Mouse (Mus musculus): ENCODE measurements around the gene Mamstr.
"Not testable (repeated sequence)": the region's sequence is repeated elsewhere in the genome, so short reads cannot be mapped to it uniquely, and the experiment has no call there.

Gene Mamstr

DNA sequence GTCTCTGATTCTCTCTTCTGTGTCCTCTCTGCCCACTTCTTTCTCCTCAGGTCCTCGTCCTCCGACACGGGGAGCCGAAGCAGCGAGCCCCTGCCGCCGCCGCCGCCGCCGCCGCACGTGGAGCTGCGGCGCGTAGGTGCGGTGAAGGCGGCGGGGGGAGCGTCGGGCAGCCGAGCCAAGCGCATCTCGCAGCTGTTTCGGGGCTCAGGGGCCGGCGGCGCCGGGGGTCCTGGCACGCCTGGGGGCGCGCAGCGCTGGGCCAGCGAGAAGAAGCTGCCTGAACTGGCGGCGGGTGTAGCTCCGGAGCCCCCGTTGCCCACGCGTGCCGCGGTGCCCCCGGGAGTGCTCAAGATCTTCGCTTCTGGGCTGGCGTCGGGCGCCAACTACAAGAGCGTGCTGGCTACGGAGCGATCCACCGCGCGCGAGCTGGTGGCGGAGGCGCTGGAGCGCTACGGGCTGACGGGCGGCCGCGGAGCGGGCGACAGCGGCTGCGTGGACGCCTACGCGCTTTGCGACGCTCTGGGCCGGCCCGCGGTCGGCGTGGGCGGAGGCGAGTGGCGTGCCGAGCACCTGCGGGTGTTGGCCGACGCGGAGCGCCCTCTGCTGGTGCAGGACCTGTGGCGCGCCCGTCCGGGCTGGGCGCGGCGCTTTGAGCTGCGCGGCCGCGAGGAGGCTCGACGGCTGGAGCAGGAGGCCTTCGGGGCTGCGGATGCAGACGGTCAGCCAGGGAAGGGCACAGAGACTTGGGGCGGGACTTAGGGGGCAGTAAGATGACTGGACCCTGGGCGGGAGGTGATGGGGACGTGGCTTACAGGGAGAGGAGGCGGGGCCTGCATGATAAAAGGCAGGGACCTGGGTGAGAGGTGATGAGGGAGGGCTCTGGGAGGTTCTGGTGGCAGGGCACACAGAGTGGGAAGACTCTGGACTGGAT, 11.1 kb upstream of the Mamstr start:
- peak; percentile 93 for DNase-seq

DNA sequence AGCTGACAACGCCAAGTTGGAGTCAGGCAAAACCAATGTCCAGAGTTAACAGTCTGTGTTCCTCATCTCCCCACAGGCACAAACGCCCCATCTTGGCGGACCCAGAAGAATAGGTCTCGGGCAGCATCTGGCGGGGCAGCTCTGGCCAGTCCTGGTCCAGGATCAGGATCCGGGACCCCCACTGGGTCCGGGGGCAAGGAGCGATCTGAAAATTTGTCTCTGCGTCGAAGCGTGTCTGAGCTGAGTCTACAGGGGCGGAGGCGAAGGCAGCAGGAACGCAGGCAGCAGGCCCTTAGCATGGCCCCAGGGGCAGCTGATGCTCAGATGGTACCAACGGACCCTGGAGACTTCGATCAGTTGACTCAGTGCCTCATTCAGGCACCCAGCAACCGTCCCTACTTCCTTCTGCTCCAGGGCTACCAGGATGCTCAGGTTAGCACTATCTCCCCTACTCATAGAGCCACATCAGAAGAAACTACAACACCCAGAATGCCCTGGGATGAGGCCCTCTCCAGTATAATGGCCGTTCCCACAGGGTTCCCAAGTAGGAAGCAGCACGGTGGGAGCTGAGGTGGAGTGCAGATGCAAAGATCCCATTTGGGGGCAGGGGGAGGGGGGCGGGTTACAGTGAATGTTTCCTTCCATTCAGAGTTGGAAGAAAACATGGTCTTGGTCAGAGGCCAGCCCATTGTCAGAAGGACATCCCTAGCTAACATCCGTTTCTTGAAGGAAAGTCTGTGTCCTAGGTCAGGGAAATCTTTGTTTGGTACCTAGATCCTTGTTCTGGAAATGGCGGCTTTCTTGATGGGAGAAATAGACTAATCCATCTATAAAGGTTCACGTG, 9.5 kb upstream of the Mamstr start:
- no peak for DNase-seq

DNA sequence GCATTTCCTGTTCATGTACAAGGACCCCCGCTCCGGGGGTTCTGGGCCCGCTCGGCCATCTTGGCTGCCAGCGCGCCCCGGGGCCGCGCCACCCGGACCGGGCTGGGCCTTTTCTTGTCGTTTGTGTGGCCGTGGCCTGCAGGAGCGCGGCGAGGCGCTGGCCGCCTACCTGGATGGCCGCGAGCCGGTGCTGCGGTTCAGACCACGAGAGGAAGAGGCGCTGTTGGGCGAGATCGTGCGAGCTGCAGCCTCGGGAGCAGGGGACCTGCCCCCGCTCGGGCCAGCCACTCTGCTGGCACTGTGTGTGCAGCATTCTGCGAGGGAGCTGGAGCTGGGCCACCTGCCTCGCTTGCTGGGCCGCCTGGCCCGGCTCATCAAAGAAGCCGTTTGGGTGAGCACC, 7.3 kb upstream of the Mamstr start:
- no peak for DNase-seq

DNA sequence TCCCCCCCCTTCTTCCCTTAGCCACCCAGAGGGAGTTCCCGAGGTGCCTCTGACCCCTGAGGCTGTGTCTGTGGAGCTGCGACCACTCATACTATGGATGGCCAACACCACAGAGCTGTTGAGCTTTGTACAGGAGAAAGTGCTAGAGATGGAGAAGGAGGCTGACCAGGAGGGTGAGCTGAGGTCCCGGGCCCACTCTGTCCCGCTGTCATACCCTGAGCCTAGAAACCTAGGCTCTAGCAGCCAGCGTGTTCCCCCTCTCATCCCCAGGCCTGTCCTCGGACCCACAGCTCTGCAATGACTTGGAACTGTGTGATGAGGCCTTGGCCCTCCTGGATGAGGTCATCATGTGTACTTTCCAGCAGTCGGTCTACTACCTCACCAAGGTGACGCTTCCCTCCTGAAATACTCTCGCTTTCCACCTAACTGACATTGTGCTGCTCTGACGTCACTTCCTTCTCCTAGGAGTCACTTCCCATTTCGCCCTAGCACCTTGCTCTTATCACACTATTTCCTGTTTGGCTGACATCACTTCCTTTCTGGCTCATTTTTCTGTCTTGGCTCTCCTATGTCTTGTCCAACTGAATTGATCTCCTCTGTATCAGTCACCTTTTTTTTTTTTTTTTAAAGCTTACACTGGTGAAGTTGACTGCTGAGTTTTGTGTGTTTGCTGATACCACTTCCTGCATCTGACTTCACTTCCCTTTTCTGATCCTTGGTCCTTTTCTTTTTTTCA, 4.7 kb upstream of the Mamstr start:
- no peak for DNase-seq

DNA sequence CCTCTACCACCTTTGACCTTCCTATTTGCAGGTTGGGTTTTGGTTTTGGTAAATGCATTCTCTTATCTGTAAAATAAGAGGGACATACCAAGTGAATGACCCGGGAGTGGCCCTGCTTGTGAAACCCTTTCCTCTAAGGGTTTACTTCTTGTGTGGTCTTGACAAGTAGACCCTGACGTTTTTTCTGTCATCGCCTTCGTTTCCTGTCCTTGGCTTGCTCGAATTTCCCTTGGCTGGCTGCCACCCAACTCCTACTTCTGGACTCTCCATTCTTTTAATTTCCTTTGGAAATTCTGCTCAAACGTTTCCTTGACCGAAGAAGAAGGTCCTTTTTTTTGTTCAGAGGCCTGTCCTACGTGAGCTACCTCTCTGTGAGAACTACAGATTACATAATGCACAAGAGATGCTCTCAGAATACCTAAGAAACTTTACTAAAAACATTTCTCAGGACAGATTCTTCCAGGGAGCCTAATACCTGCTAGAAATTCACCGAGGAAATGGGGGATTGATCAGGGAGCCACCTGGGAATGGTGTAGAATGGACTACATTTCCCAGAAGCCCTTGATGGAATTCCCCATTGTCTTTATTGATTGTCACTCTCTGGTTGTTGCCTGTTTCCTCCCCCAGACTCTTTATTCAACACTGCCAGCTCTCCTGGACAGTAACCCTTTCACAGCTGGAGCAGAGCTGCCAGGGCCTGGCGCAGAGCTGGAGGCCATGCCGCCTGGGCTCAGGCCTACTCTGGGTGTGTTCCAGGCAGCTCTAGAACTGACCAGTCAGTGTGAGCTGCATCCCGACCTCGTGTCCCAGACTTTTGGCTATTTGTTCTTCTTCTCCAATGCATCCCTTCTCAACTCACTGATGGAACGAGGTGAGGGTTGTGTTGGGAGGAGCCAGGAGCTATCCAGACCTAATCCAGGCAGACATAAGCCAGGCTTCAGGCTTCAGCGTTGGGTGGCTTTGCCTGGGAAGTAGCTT, 3.8 kb upstream of the Mamstr start:
- no peak for DNase-seq

DNA sequence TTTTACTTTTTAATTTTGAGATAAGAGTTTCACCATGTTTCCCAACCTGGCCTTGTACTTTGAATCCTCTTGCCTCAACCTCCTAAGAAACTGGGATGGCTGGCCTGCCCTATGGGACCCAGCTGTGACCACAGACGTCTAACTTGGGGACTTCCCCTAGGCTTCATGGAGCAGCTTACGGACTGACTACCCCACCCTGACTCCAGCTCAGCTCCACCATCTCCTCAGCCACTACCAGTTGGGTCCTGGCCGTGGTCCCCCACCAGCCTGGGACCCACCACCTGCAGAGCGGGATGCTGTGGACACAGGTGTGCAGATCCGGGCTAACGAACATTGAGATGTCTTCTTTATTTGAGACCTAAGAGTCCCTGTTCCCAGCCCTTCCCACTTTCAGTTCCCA, 2.1 kb upstream of the Mamstr start:
- DNase-seq, result no peak

DNA sequence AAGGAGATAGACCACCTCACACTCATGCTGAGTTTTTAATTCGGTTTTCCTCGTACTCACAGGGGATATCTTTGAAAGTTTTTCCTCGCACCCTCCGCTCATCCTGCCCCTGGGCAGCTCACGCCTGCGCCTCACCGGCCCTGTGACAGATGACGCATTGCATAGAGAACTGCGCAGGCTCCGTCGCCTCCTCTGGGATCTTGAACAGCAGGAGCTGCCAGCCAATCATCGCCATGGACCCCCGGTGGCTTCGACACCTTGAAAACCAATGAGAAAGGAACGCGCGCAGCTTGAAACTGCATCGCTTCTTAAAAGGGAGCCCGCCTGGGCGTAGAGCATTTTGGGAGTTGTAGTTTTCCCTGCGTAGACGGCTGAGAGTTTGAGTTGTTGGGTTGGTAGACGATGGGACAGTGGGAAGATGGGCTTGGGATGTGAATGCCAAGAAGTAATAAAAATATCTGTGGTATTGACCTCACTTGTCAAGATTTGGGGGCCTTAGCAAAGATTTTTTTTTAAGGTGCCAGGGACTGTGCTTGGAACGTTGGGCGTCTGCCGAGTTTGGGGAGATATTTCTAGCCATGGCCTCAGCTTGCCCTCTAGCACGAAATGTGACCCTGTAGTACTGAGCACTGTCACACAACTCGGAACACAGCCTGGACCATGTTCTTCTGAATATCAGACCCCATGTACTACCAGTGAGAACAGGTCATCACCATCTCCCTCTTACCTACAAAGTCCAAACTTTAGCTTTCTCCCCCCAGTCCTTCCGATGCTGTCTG, 965 bp upstream of the Mamstr start:
- peak; percentile 35 for DNase-seq

DNA sequence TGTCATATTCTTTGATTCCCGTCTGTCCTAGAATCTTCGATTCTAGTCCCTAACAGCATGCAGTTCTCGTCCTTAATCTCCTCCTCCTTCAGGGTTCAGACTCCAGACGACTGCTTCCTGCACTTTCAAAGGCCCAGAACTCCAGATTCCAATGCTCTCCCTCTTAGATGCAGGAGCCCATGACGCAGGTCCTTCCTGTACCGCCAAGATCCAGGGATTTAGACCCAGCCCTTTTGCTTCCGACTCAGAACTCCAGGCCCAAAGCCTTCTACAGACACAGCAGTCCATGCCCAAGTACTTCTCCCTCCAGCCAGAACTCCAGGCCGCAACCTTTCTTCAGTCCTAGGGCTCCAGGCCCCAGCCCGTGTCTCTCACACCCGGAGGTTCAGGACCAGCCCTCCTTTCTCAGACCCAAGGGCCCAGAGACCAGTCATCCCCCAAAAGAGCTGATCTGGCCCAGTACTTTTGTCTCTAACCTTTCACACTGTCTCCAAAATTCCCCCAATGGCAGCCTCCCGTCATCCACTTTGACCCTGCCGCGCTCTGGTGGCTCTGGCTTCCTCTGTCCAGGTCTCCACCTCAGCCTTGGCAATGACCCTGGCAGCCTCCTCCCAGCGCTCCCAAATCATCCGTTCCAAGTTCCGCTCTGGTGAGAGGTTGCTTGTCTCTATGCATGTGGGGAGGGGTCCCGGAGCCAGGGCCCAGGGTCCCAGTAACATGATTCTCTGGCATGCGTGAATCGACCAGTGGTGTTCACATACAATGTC, 597 bp downstream of the Mamstr start:
- DNase-seq, result no peak

DNA sequence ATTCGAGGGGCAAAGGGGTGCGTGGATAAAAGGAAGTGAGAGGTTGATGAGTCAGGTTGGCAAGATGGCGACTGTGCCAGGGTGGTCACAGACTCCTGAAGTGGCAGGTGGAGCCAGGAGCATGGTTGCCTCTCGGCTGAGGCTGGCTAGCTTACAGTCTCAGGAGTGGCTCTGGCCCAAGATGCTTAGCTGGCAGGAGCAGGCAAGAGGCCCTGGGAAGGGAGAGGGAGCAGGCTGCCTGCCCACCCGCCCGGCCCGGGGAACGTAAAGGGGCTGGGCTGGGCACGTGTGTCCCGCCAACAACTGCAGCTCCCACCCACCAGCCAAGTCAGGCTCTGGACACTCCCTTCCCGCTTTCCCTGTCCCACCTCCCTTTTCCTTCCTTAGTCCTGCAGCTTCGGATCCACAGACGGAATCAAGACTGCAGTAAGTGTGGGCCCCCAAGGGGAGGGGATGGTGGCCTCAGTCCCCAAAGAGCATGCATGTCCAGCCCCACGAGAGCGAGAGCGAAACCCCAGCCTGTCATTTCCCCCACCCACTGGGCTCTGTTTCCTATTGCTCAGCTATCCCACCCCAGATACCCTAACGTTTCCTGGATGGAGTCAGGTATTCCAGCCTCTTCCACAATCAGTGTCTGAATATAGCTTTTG, 1.7 kb downstream of the Mamstr start:
- no peak for DNase-seq

DNA sequence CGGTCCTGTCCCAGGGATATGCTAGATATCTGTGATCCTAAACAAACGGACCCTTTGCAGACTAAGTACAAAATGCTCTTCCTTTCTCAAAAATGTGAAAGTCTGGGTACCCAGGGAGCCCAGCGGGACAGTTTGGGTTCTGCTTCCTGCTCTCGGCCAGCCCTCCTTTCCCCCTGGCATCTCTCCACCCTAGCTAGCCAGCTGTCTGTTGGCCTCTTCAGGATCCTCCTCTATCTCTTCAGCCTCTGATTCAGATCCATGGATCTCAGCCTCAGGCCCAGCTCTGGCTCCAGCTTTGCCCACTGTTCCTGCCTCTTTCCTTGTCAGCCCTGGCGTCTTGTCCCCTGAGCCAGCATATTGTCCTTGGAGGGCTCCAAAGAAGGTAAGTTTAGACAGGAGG, 2.3 kb downstream of the Mamstr start:
- no peak for DNase-seq

DNA sequence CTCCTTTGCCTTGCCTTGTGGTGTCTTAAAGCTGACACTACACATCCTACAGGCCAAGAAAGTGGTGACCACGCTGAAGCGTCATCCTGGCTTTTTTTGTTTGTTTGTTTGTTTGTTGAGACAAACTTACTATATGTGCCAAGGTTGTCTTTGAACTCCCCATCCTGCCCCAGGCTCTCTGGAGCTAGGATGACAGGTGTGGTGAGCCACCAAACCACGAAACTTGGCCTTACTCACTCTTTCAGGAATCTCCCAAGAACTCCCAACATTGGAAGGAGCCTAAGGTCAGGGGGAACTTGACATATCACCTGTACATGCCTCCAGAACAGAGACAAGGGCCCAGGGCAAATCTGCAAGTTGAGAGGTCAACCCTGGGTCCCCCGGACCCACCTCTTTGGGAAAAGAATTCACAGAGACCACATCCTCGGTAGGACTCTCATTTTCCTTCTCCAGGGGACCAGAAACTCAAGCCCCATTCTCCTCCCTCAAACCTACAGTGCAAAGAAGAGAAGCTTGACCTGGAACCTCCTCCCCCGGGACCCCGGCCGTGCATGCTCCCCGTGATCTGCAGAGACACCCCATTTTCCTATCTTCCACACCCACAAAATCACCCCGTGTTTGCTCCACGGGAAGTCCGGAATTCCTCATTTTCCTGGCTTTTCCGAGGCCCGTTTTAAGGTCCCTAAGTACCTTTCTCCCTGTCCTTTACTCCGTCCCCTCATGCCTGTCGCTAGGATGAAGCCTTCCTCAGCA, 2.9 kb downstream of the Mamstr start:
- no peak for DNase-seq

DNA sequence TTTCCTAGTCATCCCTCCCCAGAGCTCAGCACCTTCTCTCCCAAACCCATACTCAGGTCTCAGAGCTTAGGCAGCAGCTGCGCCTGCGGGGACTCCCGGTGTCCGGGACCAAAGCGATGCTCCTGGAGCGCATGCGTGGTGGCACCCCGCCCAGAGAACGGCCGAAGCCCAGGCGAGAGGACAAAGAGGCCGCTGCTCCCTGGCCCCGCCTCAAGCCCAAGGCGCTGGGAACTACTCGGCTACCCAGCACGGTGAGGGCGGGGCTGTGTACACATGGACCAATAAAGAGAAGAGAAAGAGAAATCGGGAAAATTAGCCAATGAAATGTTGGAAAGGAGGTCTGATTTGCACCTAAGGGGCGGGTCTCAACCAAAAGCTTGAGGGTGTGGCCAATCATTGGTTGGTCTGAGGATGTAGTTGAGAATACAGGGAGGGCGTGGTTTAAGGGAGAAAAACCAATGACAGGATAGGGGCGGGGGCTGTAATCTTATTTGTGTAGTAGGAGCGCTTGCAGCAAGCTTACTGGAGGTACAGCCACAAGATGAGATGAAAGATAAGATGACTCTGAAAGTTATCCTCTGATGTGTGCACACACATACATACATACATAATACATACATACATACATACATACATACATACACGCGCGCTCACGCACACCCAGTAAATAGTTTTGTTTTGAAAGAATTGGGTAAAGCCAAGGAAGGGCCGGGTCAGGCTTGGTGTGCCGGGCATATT, 3.8 kb downstream of the Mamstr start:
- peak; percentile 88 for DNase-seq

DNA sequence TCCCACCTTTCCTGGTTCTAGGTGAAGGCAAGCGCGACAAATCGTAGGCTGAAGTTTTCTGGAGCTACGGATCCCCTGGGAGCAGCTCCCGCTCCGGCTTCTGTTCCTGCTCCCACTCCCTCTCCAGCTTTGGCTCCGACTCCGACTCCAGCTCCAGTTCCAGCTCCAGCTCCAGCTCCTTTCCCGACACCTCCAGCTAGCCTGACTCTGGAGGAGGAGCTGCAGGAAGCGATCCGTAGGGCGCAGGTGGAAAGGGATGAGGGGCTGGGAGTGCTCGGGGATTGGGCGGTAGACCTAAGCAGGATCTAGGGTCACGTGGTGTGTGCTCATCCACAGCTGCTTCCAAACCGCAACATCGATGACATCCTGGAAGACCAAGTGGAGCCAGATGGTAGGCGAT, 4.4 kb downstream of the Mamstr start:
- peak; percentile 35 for DNase-seq

DNA sequence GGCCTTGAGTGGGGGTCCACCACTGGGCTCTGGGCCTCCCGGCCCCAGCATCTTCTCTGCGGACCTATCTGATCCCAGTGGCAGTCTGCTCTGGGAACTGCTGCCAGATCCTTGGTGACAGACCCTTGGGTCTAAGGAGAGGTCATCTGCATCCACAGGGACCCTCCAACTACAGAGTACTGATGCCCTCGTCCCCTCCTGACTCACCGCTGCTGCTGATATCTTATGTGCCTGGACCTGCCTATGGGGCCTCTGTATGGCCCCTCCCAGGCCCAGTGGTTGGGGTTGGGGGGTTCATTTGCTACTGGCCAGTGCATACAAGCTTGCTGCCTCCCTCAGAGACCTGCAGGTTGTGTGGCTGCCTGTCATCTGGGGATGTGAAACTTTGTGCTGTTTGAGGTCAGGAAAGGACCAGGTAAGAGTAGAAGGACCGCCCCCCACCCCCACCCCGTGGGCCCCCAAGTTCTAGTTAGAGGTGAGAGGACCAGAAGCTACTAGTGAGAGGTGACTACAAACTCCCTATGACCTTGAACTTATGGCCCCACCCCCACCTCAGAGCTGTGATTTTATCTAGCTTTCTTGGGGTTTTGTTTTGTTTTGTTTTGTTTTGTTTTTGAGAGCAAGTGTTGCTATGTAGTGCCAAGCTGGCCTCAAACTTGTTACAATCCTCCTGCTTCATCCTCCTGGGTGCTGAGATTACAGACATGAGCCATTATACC, 5.3 kb downstream of the Mamstr start:
- DNase-seq, result no peak

DNA sequence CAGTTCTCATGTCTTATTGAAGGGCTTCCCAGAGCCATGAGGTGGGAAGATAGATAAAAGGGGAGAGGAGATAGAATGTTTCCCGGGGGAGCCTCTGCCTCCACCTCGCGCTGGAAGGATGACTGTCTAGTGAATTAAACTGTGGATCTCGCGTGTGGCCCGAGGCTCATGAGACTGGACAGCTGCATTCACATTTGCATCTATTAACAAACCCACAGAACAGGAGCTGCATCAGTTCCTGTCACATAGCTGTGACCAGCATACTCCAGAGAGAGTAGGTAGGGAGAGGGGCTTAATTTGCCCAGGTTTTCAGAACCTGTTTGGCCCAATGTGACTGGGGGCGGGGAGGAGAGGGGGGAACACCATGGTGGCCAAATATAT, 5.8 kb downstream of the Mamstr start:
- DNase-seq, result no peak

DNA sequence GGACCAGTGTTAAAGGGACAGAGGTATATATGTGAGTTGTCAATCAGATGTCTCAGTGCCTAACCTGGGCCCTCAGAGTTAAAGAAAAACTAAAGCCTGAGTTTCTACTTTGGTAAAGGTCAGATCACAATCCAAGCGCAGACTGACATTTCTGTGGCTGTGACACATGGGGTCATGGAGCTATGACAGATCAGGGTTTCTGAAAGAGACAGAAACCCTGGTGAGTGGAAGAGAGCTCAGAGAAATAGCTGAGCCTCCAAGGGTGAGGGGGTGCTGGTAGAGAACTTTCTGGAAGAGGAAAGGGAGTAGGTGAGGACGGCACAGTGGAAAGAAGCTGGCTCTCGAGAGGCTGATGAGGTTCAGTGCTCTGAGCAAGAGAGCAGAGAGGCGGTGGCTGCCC, 6.9 kb downstream of the Mamstr start:
- DNase-seq, result no peak

DNA sequence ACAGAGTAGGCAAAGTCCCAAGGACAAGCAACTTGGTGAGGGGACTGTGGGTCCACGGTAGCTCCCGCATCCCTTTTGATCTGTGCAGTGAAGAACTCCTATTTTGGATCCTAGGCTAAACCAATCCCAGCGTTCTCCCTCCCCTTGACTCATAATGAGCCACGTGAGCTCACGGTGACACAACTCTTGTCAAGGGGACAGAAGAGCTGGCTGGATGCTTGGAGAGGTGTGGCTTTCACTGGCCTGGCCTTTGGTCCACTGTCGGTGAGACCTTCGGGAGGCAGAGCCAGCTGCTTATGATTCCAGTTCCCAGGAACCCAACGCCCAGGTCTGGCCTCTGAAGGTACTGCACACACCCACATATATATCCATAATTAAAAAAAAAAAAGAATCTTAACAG, 9.6 kb downstream of the Mamstr start:
- DNase-seq, result no peak

DNA sequence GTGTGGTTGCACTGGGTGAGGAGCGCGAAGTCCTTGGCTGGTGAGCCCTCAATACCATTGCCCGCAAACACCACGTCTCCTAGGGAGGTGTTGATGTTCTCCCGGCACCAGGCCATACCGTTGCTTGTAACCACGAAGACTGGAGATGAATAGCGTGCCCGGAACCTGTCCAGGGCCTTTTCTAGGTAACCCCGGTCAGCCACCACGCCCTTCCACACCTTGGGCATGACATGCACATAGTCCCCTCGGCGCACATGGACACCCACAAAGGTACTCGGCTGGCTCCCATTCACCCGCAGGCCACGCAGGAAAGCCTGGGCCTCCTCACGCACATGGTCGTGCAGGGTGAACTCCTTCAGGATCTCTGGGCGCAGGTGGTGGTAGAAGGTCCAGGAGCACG, 10.7 kb downstream of the Mamstr start:
- not testable (repeated sequence) for DNase-seq

All from thymus, postnatal 4 days (tissue).